Mouse (Mus musculus): ENCODE data around the gene Anapc11.
"Not testable (repeated sequence)": the region's sequence is repeated elsewhere in the genome, so short reads cannot be mapped to it uniquely, and the experiment has no call there.

- TF ChIP-seq POLR2AphosphoS5 (IDR thresholded peaks at IDR 0.05; ENCODE audit: insufficient replicate concordance, low read depth, low read length); CTCF (IDR thresholded peaks at IDR 0.05; ENCODE audit: low read depth, low read length): not testable (repeated sequence)
Measured at GRCm38 (mm10) chr11:120582982-120583293, 15.3 kb upstream of the Anapc11 start.
